Mouse (Mus musculus) stomach, embryonic 14.5 days (tissue): ENCODE results near the gene Cep112. TPM values are rescaled to one million over a fixed set of nuclear protein-coding genes. Genes with fewer than 3 reads are reported as not detected.
A peak's percentile ranks its signal among the peaks of the same experiment; 100 is the strongest.

ENCODE experiments used
- ATAC-seq: fragments of 200-750 bp; cut with Nextera tagmentation; 2 replicates; pipeline ENCODE4 v1.8.0; 2017; ENCODE audit warnings: low read depth, moderate TSS enrichment; ENCODE audit not compliant: insufficient number of reproducible peaks, insufficient read depth, low FRiP score
- H3K27ac ChIP-seq: fragments of 300-500 bp; sonication (generic); 2 replicates; pipeline ENCODE4 v1.5.1; 2014; ENCODE audit warnings: mild to moderate bottlenecking, low read length, moderate library complexity, mixed read lengths
- H3K27me3 ChIP-seq: fragments of 300-500 bp; sonication (generic); 2 replicates; pipeline ENCODE4 v1.6.1; 2014; ENCODE audit warnings: low read length, control low read depth, mixed read lengths; ENCODE audit not compliant: control insufficient read depth, insufficient read depth
- H3K36me3 ChIP-seq: fragments of 300-500 bp; sonication (generic); 2 replicates; pipeline ENCODE4 v1.6.1; 2014; ENCODE audit warnings: mild to moderate bottlenecking, control low read depth, low read length, moderate library complexity, mixed read lengths; ENCODE audit not compliant: control insufficient read depth, insufficient read depth
- H3K4me1 ChIP-seq: fragments of 300-500 bp; sonication (generic); 2 replicates; pipeline ENCODE4 v1.6.1; 2014; ENCODE audit warnings: low read length, control low read depth, mixed read lengths; ENCODE audit not compliant: control insufficient read depth, insufficient read depth
- H3K4me2 ChIP-seq: fragments of 300-500 bp; sonication (generic); replicated peaks from 2 replicates; pipeline ENCODE4 v1.6.1; 2014; ENCODE audit warnings: low read depth, low read length, control low read depth
- H3K4me3 ChIP-seq: fragments of 300-500 bp; sonication (generic); 2 replicates; pipeline ENCODE4 v1.5.1; 2014; ENCODE audit warnings: low read depth, low read length, control low read depth
- H3K9ac ChIP-seq: fragments of 300-500 bp; sonication (generic); replicated peaks from 2 replicates; pipeline ENCODE4 v1.6.1; 2014; ENCODE audit warnings: low read depth, mild to moderate bottlenecking, control low read depth, low read length, moderate library complexity, mixed read lengths
- H3K9me3 ChIP-seq: fragments of 300-500 bp; sonication (generic); 2 replicates; pipeline ENCODE4 v1.6.1; 2016; ENCODE audit warnings: low read depth, low read length, control low read depth; ENCODE audit not compliant: control insufficient read depth
- WGBS: fragments of 180-500 bp; shearing (Covaris S2); extraction: QIAGEN DNeasy Blood & Tissue Kit; methylation state at CpG from one replicate; pipeline ENCODE4 v1.1.7; 2014; 5-methylcytosine and 5-hydroxymethylcytosine counted together
- polyA plus RNA-seq: library from polyadenylated mRNA; unstranded; fragments of >200 nt; fragmentation: Nextera tagmentation; extraction: Ambion mirVana; gene quantifications from 2 replicates; pipeline ENCODE4 v1.2.1, GENCODE M21; 2014

The Cep112 gene
- polyA plus RNA-seq, 1 experiment from 2014 or later = 24.1 TPM

DNA sequence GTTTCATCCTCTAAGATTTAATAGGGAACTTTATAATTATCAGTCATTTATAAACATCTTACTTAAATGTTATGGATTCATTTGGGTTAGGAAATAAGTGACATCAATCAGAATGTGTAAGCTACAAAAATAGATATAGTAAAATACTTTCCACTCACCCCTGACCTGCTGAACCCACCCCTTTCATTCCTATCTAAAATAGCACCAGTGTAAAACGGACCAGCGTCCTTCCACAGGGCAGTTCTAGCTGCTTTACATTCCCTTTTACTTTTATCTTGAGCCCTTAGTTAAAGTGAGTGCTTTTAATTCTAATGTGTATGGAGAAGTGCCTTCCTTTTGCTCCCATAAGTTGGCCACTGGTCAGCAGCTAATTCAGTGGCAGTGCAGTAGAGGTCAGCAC, 230.6 kb downstream of the Cep112 start:
- Histone ChIP-seq H3K36me3 (no peaks in the 10 kb centered on the region), H3K9me3 (no peaks in the 10 kb centered on the region), H3K4me2 (no peak overlapping the region), H3K27ac (no peak overlapping the region), H3K27me3 (no peaks in the 10 kb centered on the region), H3K9ac (no peak overlapping the region), H3K4me3 (no peak overlapping the region), H3K4me1 (no peaks in the 10 kb centered on the region)
- 63% methylated on average over 2 of the region's 2 CpGs for WGBS
- no peak for ATAC-seq

DNA sequence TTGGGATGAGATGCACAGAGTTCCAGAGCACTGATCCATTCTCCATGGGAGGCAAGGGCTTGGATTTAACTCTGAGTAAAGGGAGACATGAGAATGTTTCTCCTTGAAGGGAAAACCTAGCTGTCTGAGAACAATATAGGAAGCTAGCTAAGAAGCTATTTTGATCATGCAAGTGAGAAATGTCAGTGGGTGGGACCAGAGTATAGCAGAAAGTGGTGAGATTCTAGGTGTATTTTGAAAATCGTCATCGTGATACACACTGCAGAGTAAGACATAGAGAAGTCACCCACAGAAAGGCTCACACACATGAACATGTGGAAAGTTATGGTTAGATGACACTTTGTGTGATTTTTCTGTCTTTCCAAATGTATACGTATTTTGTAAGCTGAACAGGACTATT, 257.0 kb downstream of the Cep112 start:
- Histone ChIP-seq H3K36me3 (no peaks in the 10 kb centered on the region), H3K4me3 (no peak overlapping the region), H3K4me2 (no peak overlapping the region), H3K27me3 (no peaks in the 10 kb centered on the region), H3K9ac (no peak overlapping the region), H3K9me3 (no peaks in the 10 kb centered on the region), H3K4me1 (no peaks in the 10 kb centered on the region), H3K27ac (no peak overlapping the region)
- 88% methylated on average over 3 of the region's 3 CpGs for WGBS
- ATAC-seq = no peak

DNA sequence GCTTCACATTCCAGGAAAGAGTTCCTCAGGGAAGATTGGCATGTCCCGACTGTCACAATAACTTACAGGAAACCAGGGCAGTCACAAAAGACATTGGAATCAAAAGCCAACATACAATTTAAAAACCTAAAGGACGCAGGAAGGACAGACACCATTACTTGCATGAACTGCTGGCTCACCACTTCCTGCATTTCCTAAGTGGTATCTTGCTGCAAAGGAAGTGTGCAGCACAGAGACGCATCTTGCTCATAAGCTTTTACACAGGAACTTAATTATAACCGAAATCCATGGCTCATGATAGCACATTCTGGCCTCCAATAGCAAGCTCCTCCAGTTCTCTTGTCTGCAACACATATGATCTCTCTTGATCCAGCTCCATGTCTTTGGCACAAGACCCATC, 271.6 kb downstream of the Cep112 start:
- no peak overlapping the region for H3K9ac ChIP-seq
- H3K4me1 ChIP-seq = no peaks in the 10 kb centered on the region
- H3K36me3 ChIP-seq = no peaks in the 10 kb centered on the region
- WGBS = 87% methylated on average over 4 of the region's 4 CpGs
- H3K4me2 ChIP-seq = no peak overlapping the region
- no peaks in the 10 kb centered on the region for H3K9me3 ChIP-seq
- no peak for ATAC-seq
- no peaks in the 10 kb centered on the region for H3K27me3 ChIP-seq
- H3K4me3 ChIP-seq = no peak overlapping the region
- no peak overlapping the region for H3K27ac ChIP-seq

DNA sequence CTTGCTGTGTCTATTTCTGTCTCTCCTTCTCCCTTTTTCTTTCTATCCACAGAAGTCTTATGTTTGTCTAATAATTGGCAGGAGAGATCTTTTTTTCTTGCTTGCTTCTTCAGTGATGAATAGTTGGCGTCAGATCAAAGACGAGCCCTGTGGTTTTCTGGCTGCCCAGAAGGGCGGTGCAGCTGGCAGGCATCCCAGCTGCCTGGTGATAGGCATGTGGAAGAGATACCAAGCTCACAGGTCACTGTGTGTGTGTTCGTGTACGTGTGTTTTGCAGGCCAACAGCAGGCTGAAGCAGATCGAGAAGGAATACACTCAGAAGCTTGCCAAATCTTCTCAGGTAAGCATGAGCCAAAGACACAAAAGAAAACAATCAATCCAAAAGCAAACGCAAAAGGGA, 327.3 kb downstream of the Cep112 start:
- WGBS = 32% methylated on average over 7 of the region's 7 CpGs
- H3K4me3 ChIP-seq = no peak overlapping the region
- no peak overlapping the region for H3K4me2 ChIP-seq
- no peaks in the 10 kb centered on the region for H3K4me1 ChIP-seq
- ATAC-seq = 0 out of 2 replicates have a peak, but pooled peaks have one; percentile 49
- no peak overlapping the region for H3K9ac ChIP-seq
- H3K9me3 ChIP-seq = no peaks in the 10 kb centered on the region
- H3K36me3 ChIP-seq = no peaks in the 10 kb centered on the region
- no peaks in the 10 kb centered on the region for H3K27me3 ChIP-seq
- H3K27ac ChIP-seq = no peak overlapping the region

DNA sequence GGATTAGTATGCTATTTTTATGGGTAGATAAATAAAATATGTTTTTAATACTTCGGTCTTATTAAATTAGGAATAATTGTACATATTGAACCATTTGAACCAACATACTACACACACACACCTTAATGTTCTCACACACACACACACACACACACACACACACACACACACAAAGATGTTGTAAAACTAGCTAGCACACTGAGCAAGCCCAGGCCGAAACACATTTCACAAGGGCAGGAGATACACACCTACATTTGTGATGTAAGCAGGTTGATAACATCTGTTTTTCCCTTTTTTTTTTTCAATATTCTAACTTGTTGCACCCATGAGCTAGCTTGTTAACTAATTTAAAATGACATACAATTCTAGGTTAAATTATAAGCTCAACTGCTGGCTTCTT, 327.8 kb downstream of the Cep112 start:
- H3K27ac ChIP-seq = no peak overlapping the region
- H3K4me1 ChIP-seq = no peaks in the 10 kb centered on the region
- no peaks in the 10 kb centered on the region for H3K9me3 ChIP-seq
- no peak for ATAC-seq
- H3K27me3 ChIP-seq = no peaks in the 10 kb centered on the region
- no peaks in the 10 kb centered on the region for H3K36me3 ChIP-seq
- no peak overlapping the region for H3K4me3 ChIP-seq
- WGBS = 91% methylated on average over 2 of the region's 2 CpGs
- no peak overlapping the region for H3K4me2 ChIP-seq
- no peak overlapping the region for H3K9ac ChIP-seq

DNA sequence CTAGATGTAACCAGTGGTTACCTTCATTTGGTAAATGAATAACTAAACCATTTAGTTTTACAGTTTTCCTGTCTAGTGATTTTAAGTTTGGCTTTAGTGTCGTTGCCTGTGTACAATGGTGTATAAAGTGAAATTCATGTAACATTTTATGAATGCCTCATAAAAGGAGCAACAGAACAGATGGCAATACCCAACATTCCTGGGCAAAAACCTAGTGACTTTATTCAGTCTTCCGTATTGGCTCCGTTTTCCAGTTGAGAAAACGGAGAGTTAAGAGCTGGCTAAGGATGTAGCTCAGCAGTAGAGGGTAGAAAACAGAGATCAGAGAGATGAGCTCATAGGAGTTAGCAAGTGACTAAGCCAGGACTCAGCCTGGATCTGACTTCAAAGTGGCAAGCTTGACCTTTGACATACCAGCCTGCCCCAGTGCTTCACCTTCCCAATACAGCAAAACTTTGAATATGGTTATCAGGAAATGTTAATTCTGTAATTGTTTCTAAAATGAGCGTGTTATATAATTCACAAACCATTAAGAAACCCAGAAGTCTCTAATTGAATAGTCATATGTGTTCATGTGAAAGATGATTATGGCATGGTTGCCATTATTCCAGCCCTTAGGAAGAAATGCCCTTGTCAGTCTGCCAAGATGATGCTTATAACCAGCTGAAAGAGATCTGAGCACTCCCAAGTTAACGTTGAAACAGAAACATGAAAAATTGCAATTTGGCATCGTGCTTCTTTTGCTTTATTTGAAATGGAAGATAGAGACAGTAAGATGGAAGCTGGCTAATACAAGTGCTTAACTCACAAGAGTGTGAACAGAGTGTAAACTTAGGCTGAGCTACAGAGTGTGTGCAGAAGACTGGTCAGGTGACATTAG, 328.6 kb downstream of the Cep112 start:
- Histone ChIP-seq H3K4me3 (no peak overlapping the region), H3K27me3 (no peaks in the 10 kb centered on the region), H3K9ac (no peak overlapping the region), H3K4me2 (no peak overlapping the region), H3K36me3 (no peaks in the 10 kb centered on the region), H3K27ac (no peak overlapping the region), H3K9me3 (no peaks in the 10 kb centered on the region), H3K4me1 (no peaks in the 10 kb centered on the region)
- no peak for ATAC-seq
- 77% methylated on average over 7 of the region's 7 CpGs for WGBS

DNA sequence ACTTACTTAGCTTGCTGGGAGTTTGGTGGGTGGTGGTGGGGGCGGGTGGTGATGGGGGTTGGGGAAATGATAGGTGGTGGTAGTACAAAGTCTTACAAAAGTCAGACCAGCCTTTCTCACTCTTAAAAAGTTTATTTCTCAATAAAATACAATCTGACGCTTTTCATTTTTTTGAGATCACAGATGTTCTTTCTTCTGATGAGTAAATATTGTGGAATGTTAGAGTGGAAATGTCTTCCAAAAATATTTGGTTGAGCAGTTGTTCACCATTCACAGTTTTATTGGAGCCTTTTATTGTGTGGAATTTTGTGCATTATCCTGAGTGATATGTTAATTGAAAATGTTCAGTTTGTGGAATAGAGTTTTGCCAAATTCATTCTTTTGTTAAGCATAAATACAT, 332.2 kb downstream of the Cep112 start:
- H3K9ac ChIP-seq = no peak overlapping the region
- 61% methylated on average over 2 of the region's 2 CpGs for WGBS
- H3K27me3 ChIP-seq = no peaks in the 10 kb centered on the region
- no peak overlapping the region for H3K4me2 ChIP-seq
- no peaks in the 10 kb centered on the region for H3K4me1 ChIP-seq
- H3K9me3 ChIP-seq = no peaks in the 10 kb centered on the region
- ATAC-seq = no peak
- no peaks in the 10 kb centered on the region for H3K36me3 ChIP-seq
- H3K27ac ChIP-seq = no peak overlapping the region
- no peak overlapping the region for H3K4me3 ChIP-seq

DNA sequence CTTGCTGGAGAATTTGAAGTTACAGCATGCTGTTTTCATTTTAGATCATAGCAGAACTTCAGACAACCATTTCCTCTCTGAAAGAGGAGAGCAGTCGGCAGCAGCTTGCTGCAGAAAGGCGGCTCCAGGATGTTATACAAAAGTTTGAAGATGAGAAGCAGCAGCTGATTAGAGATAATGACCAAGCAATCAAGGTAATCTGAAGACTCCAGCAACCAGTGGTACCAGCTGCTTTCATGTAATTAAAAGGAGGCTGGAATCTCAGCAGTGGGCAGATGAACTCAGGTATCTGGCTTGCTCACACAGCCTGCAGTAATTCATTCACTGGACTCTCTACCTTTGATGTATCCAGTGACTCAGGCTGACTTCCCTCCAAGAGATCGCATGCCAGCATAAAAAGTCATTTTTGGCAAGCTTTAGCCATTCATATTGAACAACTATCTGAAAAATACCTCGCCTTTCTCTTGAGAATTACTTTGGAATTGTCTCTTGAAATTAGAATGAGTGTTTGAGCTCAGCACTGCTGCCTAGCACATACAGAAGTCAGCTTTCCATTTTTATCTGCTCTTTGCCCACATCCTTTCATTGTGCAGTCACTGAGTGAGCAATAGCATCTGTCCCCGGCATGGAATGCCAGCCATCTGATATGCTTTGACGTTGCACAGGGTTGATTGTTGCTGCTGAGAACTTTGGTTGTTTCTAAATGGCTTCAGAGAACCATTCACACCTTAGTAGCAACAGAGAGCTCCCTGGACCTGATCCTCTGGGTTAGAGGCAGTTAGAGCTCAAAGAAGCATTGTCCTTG, 332.8 kb downstream of the Cep112 start:
- H3K27ac ChIP-seq = no peak overlapping the region
- no peaks in the 10 kb centered on the region for H3K9me3 ChIP-seq
- no peak for ATAC-seq
- 44% methylated on average over 6 of the region's 6 CpGs for WGBS
- no peaks in the 10 kb centered on the region for H3K36me3 ChIP-seq
- no peaks in the 10 kb centered on the region for H3K4me1 ChIP-seq
- no peak overlapping the region for H3K4me3 ChIP-seq
- no peaks in the 10 kb centered on the region for H3K27me3 ChIP-seq
- H3K9ac ChIP-seq = no peak overlapping the region
- H3K4me2 ChIP-seq = no peak overlapping the region
